Mouse (Mus musculus) intestine, embryonic 15.5 days (tissue): ENCODE results near the gene Rmi2. TPM values are rescaled to one million over a fixed set of nuclear protein-coding genes. Genes with fewer than 3 reads are reported as not detected.

Experiments used
- ATAC-seq: fragments of 200-750 bp; cut with Nextera tagmentation; 2 replicates; pipeline ENCODE4 v1.8.0; 2017; ENCODE audit warnings: moderate TSS enrichment, moderate library complexity
- H3K27ac ChIP-seq: fragments of 300-500 bp; sonication (generic); 2 replicates; pipeline ENCODE4 v1.5.1; 2015; ENCODE audit warnings: mild to moderate bottlenecking, inconsistent platforms
- H3K27me3 ChIP-seq: fragments of 300-500 bp; sonication (generic); replicated peaks from 2 replicates; pipeline ENCODE4 v1.6.1; 2015; ENCODE audit warnings: inconsistent platforms
- H3K36me3 ChIP-seq: fragments of 300-500 bp; sonication (generic); 2 replicates; pipeline ENCODE4 v1.6.1; 2015; ENCODE audit warnings: inconsistent platforms
- H3K4me1 ChIP-seq: fragments of 300-500 bp; sonication (generic); replicated peaks from 2 replicates; pipeline ENCODE4 v1.6.1; 2015; ENCODE audit warnings: inconsistent platforms
- H3K4me2 ChIP-seq: fragments of 300-500 bp; sonication (generic); replicated peaks from 2 replicates; pipeline ENCODE4 v1.6.1; 2015; ENCODE audit warnings: mild to moderate bottlenecking, inconsistent platforms
- H3K4me3 ChIP-seq: fragments of 300-500 bp; sonication (generic); replicated peaks from 2 replicates; pipeline ENCODE4 v1.5.1; 2015; ENCODE audit warnings: inconsistent platforms
- H3K9ac ChIP-seq: fragments of 300-500 bp; sonication (generic); 2 replicates; pipeline ENCODE4 v1.6.1; 2015; ENCODE audit warnings: inconsistent platforms
- H3K9me3 ChIP-seq: fragments of 300-500 bp; sonication (generic); 2 replicates; pipeline ENCODE4 v1.6.1; 2016; ENCODE audit warnings: inconsistent platforms
- WGBS: fragments of 180-500 bp; shearing (Covaris S2); methylation state at CpG from one replicate; pipeline ENCODE4 v1.1.7; 2015; 5-methylcytosine and 5-hydroxymethylcytosine counted together
- polyA plus RNA-seq: library from polyadenylated mRNA; unstranded; fragments of >200 nt; fragmentation: Nextera tagmentation; extraction: Ambion mirVana; gene quantifications from 2 replicates; pipeline ENCODE4 v1.2.1, GENCODE M21; 2015

Gene Rmi2
- polyA plus RNA-seq, 1 experiment from 2014 or later, result 2.8 TPM

- 88% methylated on average over 1 of the region's 1 CpGs for WGBS
- no peak overlapping the region for H3K4me2 ChIP-seq
- no peak overlapping the region for H3K27ac ChIP-seq
- H3K27me3 ChIP-seq, result no peaks in the 10 kb centered on the region
- no peak overlapping the region for H3K9ac ChIP-seq
- no peak for ATAC-seq
- no peaks in the 10 kb centered on the region for H3K36me3 ChIP-seq
- no peaks in the 10 kb centered on the region for H3K9me3 ChIP-seq
- no peak overlapping the region for H3K4me3 ChIP-seq
- H3K4me1 ChIP-seq, result no peaks in the 10 kb centered on the region
Measured at GRCm38 (mm10) chr16:10810376-10810775, 24.5 kb upstream of the Rmi2 start.

DNA sequence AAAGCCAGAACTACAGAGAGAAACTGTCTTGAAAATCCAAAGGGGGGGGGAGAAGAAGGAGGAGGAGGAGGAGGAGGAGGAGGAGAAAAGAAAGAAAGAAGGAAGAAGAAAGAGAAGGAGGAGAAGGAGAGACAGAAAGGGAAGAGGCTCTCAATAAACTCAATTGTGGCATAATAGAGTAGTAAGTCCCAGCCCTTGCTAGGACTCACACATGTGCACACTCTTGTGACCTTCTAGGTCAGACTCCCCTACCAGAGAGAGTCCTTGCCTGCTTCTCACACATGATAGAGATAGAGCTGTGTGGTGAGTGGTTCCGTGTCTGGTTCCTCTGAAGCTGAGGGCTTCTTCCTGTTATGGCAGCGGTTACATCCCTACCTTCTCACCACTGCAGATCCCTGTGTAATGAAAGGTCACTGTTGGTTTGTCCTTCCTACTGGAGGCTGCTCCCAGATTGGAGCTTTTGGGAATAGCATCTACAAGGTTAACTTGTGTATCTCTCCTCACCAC is 21.9 kb upstream of the Rmi2 start, which contains the start of gene Gm11172:
Gene Gm11172, plus strand, starts transcription at position 51 of the 507 bp plus-strand sequence.
- 94% methylated on average over 2 of the region's 2 CpGs for WGBS
- ATAC-seq, result no peak
- H3K4me1 ChIP-seq, result no peaks in the 10 kb centered on the region
- H3K9me3 ChIP-seq, result no peaks in the 10 kb centered on the region
- no peak within 1 kb of the TSS for H3K4me3 ChIP-seq
- no peak within 1 kb of the TSS for H3K4me2 ChIP-seq
- H3K36me3 ChIP-seq, result no peaks in the 10 kb centered on the region
- H3K27me3 ChIP-seq, result no peaks in the 10 kb centered on the region
- no peak within 1 kb of the TSS for H3K27ac ChIP-seq
- no peak within 1 kb of the TSS for H3K9ac ChIP-seq

- H3K9me3 ChIP-seq, result no peaks in the 10 kb centered on the region
- no peak for ATAC-seq
- no peak overlapping the region for H3K9ac ChIP-seq
- H3K27ac ChIP-seq, result no peak overlapping the region
- no peak overlapping the region for H3K4me2 ChIP-seq
- 75% methylated on average over 4 of the region's 4 CpGs for WGBS
- 0 out of 2 replicates have a peak, but pooled peaks cover 3% of the 10 kb centered on the region for H3K4me1 ChIP-seq
- H3K36me3 ChIP-seq, result no peaks in the 10 kb centered on the region
- no peak overlapping the region for H3K4me3 ChIP-seq
- no peaks in the 10 kb centered on the region for H3K27me3 ChIP-seq
Measured at GRCm38 (mm10) chr16:10813726-10814125, 21.1 kb upstream of the Rmi2 start.

- WGBS, result 57% methylated on average over 4 of the region's 4 CpGs
- Histone ChIP-seq H3K9ac (no peak overlapping the region), H3K4me2 (no peak overlapping the region), H3K4me3 (no peak overlapping the region), H3K36me3 (no peaks in the 10 kb centered on the region), H3K9me3 (no peaks in the 10 kb centered on the region), H3K27me3 (no peaks in the 10 kb centered on the region), H3K4me1 (0 out of 2 replicates have a peak, but pooled peaks cover 3% of the 10 kb centered on the region), H3K27ac (no peak overlapping the region)
- peak; percentile 29; the same call in 1 of the 2 replicates for ATAC-seq
Measured at GRCm38 (mm10) chr16:10814864-10815263, 20.0 kb upstream of the Rmi2 start.

- H3K36me3 ChIP-seq, result no peaks in the 10 kb centered on the region
- no peaks in the 10 kb centered on the region for H3K27me3 ChIP-seq
- no peak overlapping the region for H3K9ac ChIP-seq
- H3K4me2 ChIP-seq, result no peak overlapping the region
- H3K9me3 ChIP-seq, result no peaks in the 10 kb centered on the region
- ATAC-seq, result no peak
- WGBS, result 79% methylated on average over 4 of the region's 4 CpGs
- H3K4me1 ChIP-seq, result peaks cover 8% of the 10 kb centered on the region; the same call in 1 of the 2 replicates
- no peak overlapping the region for H3K27ac ChIP-seq
- H3K4me3 ChIP-seq, result no peak overlapping the region
Measured at GRCm38 (mm10) chr16:10818579-10819135, 16.2 kb upstream of the Rmi2 start.

DNA sequence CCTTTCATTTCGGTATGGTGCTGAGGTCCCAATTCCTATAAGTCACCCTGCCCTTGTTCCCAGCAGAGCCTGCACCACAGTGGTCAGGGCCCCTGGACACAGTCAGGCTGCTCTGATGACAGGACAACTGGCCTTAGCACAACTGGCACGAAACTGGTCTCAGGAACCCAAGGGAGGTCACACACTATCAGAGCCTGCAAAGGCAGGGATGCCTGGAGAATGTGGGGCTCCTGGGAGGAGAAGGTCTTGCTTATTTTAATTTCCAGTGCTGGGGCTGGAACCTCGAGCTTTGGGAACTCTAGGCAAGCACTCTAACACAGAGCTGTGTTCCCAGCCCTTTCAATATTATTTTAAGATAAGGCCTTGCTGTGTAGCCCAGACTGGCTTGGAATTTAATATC is 14.9 kb upstream of the Rmi2 start:
- Histone ChIP-seq H3K4me1 (peaks cover 8% of the 10 kb centered on the region; the same call in 1 of the 2 replicates), H3K4me3 (no peak overlapping the region), H3K27ac (no peak overlapping the region), H3K36me3 (no peaks in the 10 kb centered on the region), H3K27me3 (no peaks in the 10 kb centered on the region), H3K9ac (no peak overlapping the region), H3K9me3 (no peaks in the 10 kb centered on the region), H3K4me2 (no peak overlapping the region)
- ATAC-seq, result no peak
- WGBS, result 74% methylated on average over 3 of the region's 3 CpGs

GRCm38 (mm10) chr16:10821387-10821786 is 13.5 kb upstream of the Rmi2 start:
- 53% methylated on average over 4 of the region's 4 CpGs for WGBS
- H3K4me3 ChIP-seq, result no peak overlapping the region
- H3K9ac ChIP-seq, result no peak overlapping the region
- H3K9me3 ChIP-seq, result no peaks in the 10 kb centered on the region
- ATAC-seq, result peak; percentile 60; the same call in 1 of the 2 replicates
- H3K4me1 ChIP-seq, result peaks cover 8% of the 10 kb centered on the region; the same call in 1 of the 2 replicates
- H3K27me3 ChIP-seq, result no peaks in the 10 kb centered on the region
- no peak overlapping the region for H3K27ac ChIP-seq
- no peaks in the 10 kb centered on the region for H3K36me3 ChIP-seq
- no peak overlapping the region for H3K4me2 ChIP-seq

DNA sequence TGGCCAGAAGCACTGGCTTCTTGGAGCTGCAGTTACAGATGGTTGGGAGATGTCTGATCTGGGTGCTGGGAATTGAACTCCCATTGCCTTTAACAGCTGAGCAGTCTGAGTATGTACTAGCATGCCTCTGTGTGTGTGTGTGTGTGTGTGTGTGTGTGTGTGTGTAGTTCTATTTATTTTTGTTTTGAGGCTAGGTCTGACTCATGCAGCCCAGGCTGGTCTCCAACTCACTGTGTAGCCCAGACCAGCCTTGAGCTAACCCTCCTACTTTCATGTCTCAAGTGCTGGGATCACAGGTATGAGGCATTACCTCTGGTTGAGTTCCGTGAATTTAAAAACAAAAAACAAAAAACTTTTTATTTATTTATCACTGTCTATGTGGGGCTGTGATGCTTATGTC is 10.3 kb upstream of the Rmi2 start:
- Histone ChIP-seq H3K9me3 (no peaks in the 10 kb centered on the region), H3K36me3 (no peaks in the 10 kb centered on the region), H3K27ac (no peak overlapping the region), H3K9ac (no peak overlapping the region), H3K4me3 (no peak overlapping the region), H3K4me1 (peaks cover 5% of the 10 kb centered on the region; the same call in 1 of the 2 replicates), H3K4me2 (no peak overlapping the region), H3K27me3 (no peaks in the 10 kb centered on the region)
- WGBS, result 85% methylated on average over 1 of the region's 1 CpGs
- no peak for ATAC-seq

- WGBS, result 85% methylated on average over 4 of the region's 4 CpGs
- H3K36me3 ChIP-seq, result no peaks in the 10 kb centered on the region
- H3K4me2 ChIP-seq, result no peak overlapping the region
- H3K27me3 ChIP-seq, result no peaks in the 10 kb centered on the region
- no peak overlapping the region for H3K4me3 ChIP-seq
- ATAC-seq, result no peak
- H3K9me3 ChIP-seq, result no peaks in the 10 kb centered on the region
- peaks cover 5% of the 10 kb centered on the region; the same call in 1 of the 2 replicates for H3K4me1 ChIP-seq
- no peak overlapping the region for H3K27ac ChIP-seq
- no peak overlapping the region for H3K9ac ChIP-seq
Measured at GRCm38 (mm10) chr16:10825840-10826239, 9.0 kb upstream of the Rmi2 start.

DNA sequence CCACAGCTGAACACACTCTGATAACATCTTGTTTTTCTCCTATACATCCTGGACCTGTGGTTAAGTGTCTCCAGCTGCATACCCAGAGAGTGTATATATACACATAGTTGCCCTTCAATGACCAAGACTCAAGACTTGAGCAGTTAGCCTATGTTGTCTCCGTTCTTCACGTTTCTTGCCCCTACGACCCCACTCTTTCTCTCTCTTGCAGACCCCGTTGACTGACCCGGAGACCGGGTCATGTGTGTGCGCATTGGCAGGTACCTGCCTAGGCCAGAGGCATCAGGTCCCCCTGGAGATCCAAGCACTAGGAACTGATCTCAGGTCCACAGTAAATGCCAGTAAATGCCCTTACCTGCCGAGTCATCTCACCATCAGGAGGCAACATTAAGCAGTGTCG is 7.6 kb upstream of the Rmi2 start:
- no peaks in the 10 kb centered on the region for H3K27me3 ChIP-seq
- H3K9ac ChIP-seq, result no peak overlapping the region
- no peaks in the 10 kb centered on the region for H3K36me3 ChIP-seq
- H3K27ac ChIP-seq, result no peak overlapping the region
- WGBS, result 87% methylated on average over 9 of the region's 9 CpGs
- no peak for ATAC-seq
- no peaks in the 10 kb centered on the region for H3K9me3 ChIP-seq
- H3K4me2 ChIP-seq, result no peak overlapping the region
- no peak overlapping the region for H3K4me3 ChIP-seq
- no peaks in the 10 kb centered on the region for H3K4me1 ChIP-seq

GRCm38 (mm10) chr16:10827766-10828460 is 6.9 kb upstream of the Rmi2 start:
- 79% methylated on average over 7 of the region's 7 CpGs for WGBS

GRCm38 (mm10) chr16:10828461-10828805 is 6.4 kb upstream of the Rmi2 start:
- Histone ChIP-seq H3K9ac (no peak overlapping the region), H3K4me2 (no peak overlapping the region)
- ATAC-seq, result no peak

More at GRCm38 (mm10) chr16:10827766-10828460, 6.9 kb upstream of the Rmi2 start:
- Histone ChIP-seq H3K4me1 (no peaks in the 10 kb centered on the region), H3K9ac (no peak overlapping the region), H3K36me3 (no peaks in the 10 kb centered on the region), H3K27ac (no peak overlapping the region), H3K27me3 (no peaks in the 10 kb centered on the region), H3K4me3 (no peak overlapping the region), H3K9me3 (no peaks in the 10 kb centered on the region), H3K4me2 (no peak overlapping the region)
- ATAC-seq, result no peak

GRCm38 (mm10) chr16:10834542-10834910 is 333 bp upstream of the Rmi2 start:
- H3K27ac ChIP-seq, result no peak overlapping the region
- peaks cover 19% of the 10 kb centered on the region for H3K4me1 ChIP-seq
- peak overlapping the region; percentile 22; the same call in 1 of the 2 replicates for H3K9ac ChIP-seq
- 6% methylated on average over 12 of the region's 12 CpGs for WGBS
- H3K4me3 ChIP-seq, result peak overlapping the region; percentile 71
- peak overlapping the region; percentile 90 for H3K4me2 ChIP-seq
- H3K27me3 ChIP-seq, result no peaks in the 10 kb centered on the region
- H3K9me3 ChIP-seq, result no peaks in the 10 kb centered on the region
- ATAC-seq, result no peak
- no peaks in the 10 kb centered on the region for H3K36me3 ChIP-seq

More at GRCm38 (mm10) chr16:10828461-10828805, 6.4 kb upstream of the Rmi2 start:
- Histone ChIP-seq H3K27ac (no peak overlapping the region), H3K4me3 (no peak overlapping the region), H3K9me3 (no peaks in the 10 kb centered on the region), H3K36me3 (no peaks in the 10 kb centered on the region), H3K27me3 (no peaks in the 10 kb centered on the region), H3K4me1 (no peaks in the 10 kb centered on the region)
- WGBS, result 64% methylated on average over 4 of the region's 4 CpGs
